Mouse (Mus musculus) embryonic facial prominence, embryonic 14.5 days (tissue): ENCODE results near the gene Prss12. TPM values are rescaled to one million over a fixed set of nuclear protein-coding genes. Genes with fewer than 3 reads are reported as not detected.

Experiments
- ATAC-seq: fragments of 200-750 bp; cut with Nextera tagmentation; 2 replicates; pipeline ENCODE4 v1.8.0; 2017; ENCODE audit warnings: low read depth, moderate number of reproducible peaks, moderate TSS enrichment
- DNase-seq: peaks from one replicate; pipeline ENCODE4 v3.0.0-alpha.2; 2015; ENCODE audit warnings: low spot score
- H3K27ac ChIP-seq: fragments of 300-500 bp; sonication (generic); replicated peaks from 2 replicates; pipeline ENCODE4 v1.5.1; 2014; ENCODE audit warnings: low read depth, mild to moderate bottlenecking, low read length, moderate library complexity
- H3K27me3 ChIP-seq: fragments of 300-500 bp; sonication (generic); replicated peaks from 2 replicates; pipeline ENCODE4 v1.6.1; 2014; ENCODE audit warnings: low read length; ENCODE audit not compliant: control insufficient read depth, insufficient read depth
- H3K36me3 ChIP-seq: fragments of 300-500 bp; sonication (generic); 2 replicates; pipeline ENCODE4 v1.6.1; 2014; ENCODE audit warnings: low read length, mixed read lengths; ENCODE audit not compliant: control insufficient read depth, insufficient read depth
- H3K4me1 ChIP-seq: fragments of 300-500 bp; sonication (generic); 2 replicates; pipeline ENCODE4 v1.6.1; 2014; ENCODE audit warnings: antibody characterized with exemption, low read length; ENCODE audit not compliant: control insufficient read depth, insufficient read depth
- H3K4me2 ChIP-seq: fragments of 300-500 bp; sonication (generic); 2 replicates; pipeline ENCODE4 v1.6.1; 2014; ENCODE audit warnings: low read depth, mild to moderate bottlenecking, low read length, moderate library complexity, mixed read lengths
- H3K4me3 ChIP-seq: fragments of 300-500 bp; sonication (generic); 2 replicates; pipeline ENCODE4 v1.5.1; 2014; ENCODE audit warnings: low read depth, mild to moderate bottlenecking, low read length
- H3K9ac ChIP-seq: fragments of 300-500 bp; sonication (generic); 2 replicates; pipeline ENCODE4 v1.6.1; 2014; ENCODE audit warnings: low read depth, mild to moderate bottlenecking, low read length, moderate library complexity, mixed read lengths
- H3K9me3 ChIP-seq: fragments of 300-500 bp; sonication (generic); 2 replicates; pipeline ENCODE4 v1.6.1; 2016; ENCODE audit warnings: low read length; ENCODE audit not compliant: control insufficient read depth
- WGBS: fragments of 180-500 bp; shearing (Covaris S2); extraction: QIAGEN DNeasy Blood & Tissue Kit; methylation state at CpG from one replicate; pipeline ENCODE4 v1.1.7; 2014; 5-methylcytosine and 5-hydroxymethylcytosine counted together
- polyA plus RNA-seq: library from polyadenylated mRNA; unstranded; fragments of >200 nt; fragmentation: Nextera tagmentation; extraction: Ambion mirVana; gene quantifications from 2 replicates; pipeline ENCODE4 v1.2.1, GENCODE M21; 2014

Prss12 gene
- polyA plus RNA-seq, 1 experiment from 2014 or later, result 27.9 TPM

DNA sequence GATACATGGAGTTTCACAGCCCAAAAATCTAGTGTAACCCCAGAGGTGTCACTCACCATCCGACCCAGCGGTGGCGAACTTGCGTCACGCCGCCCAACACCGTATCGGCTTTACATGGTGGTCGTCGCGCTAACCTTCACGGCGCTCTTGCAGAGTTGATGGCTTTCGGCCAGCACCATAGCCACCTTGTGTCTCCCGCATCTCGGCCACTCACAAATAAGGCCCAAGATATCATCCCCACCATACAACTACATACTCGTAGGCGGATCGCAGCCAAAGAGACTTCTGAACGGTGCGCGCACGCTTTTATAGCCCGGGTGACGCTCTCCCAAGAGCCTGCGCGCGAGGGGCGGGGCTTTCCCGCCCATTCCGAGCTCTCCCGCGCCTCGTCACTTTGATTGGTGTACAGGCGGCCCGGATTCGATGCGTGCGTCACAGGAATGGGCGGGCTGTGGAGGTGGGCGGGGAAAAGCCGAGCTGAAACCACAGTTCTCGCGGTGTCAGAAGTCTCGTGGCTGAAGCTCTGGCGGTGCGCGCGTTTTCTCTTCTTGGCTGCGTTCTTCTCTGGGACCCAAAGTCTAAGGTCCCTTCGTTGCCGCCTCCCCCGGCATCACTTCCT is 61.5 kb downstream of the Prss12 start:
- Histone ChIP-seq H3K9me3 (no peaks in the 10 kb centered on the region), H3K36me3 (peaks cover 12% of the 10 kb centered on the region), H3K4me2 (peak overlapping the region; percentile 69), H3K27me3 (no peaks in the 10 kb centered on the region), H3K9ac (peak overlapping the region; percentile 96), H3K4me3 (peak overlapping the region; percentile 85), H3K4me1 (peaks cover 10% of the 10 kb centered on the region; the same call in 1 of the 2 replicates), H3K27ac (peak overlapping the region; percentile 100)
- ATAC-seq (peak; percentile 97), DNase-seq (peak; percentile 99)
- WGBS, result under 1% methylated on average over 50 of the region's 53 CpGs

DNA sequence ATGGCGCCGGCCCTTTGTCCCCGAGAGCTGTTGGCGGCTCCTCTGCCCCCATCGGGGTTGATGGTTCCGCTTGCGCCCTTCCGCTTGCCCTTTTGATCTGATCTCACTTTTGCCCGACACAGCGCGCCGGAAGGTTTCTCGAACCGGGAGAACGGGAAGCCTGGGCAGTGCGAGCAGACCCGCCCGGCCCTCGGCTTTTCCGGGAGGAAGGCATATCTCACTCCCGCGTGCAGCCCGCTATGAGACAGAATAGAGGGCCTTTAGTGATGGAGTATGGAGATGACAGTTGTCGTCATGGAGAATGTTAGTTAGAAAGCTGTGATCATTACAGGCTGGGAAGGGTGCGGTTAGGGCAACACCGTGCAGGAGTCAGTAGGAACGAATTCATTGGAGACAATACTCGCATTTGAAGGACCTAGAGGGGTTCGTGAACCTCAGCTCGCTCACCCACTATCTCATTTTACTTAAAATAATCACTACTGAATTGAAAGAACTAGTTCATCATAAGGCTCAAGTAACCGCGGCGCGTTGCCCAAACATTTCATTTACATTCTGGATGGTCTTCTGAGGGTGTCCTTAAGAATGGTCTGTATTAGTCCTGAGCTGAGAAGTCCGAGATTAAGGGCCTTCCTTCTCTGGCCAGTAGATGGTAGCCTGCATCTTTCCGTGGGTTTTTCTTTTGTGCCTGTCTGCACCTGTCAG is 62.1 kb downstream of the Prss12 start:
- Histone ChIP-seq H3K4me1 (peaks cover 10% of the 10 kb centered on the region; the same call in 1 of the 2 replicates), H3K36me3 (peaks cover 12% of the 10 kb centered on the region), H3K4me2 (peak overlapping the region; percentile 62), H3K9me3 (no peaks in the 10 kb centered on the region), H3K9ac (peak overlapping the region; percentile 96), H3K27ac (peak overlapping the region; percentile 100), H3K4me3 (peak overlapping the region; percentile 85), H3K27me3 (no peaks in the 10 kb centered on the region)
- ATAC-seq (peak; percentile 63), DNase-seq (peak; percentile 63)
- under 1% methylated on average over 36 of the region's 36 CpGs for WGBS

- DNase-seq (no peak), ATAC-seq (no peak)
These were observed 65.1 kb downstream of the Prss12 start for GRCm38 (mm10) chr3:123511818-123512217.

DNA sequence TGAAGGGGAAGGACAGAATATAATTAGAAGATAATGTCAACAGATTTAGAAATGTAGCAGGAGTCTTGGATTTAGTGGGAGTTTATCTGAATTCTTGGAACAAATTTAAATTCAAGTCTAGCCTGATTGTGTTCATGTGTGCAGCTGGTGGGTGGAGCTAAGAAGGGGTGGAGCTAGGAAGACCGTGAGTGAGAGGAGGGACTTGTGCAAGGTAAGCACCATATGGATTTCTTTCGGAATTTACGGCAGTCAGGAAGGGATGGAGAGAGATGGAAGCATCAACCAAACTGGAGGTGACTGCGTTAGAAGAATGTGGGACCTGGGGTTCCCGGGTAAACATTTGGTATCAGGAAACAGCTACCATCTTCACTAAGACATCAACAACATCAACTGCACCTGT is 68.2 kb downstream of the Prss12 start:
- no peak for ATAC-seq
- Histone ChIP-seq H3K27ac (no peak overlapping the region), H3K27me3 (no peaks in the 10 kb centered on the region), H3K4me1 (peaks cover 1% of the 10 kb centered on the region; the same call in 1 of the 2 replicates), H3K9me3 (no peaks in the 10 kb centered on the region), H3K36me3 (no peaks in the 10 kb centered on the region), H3K9ac (no peak overlapping the region), H3K4me2 (no peak overlapping the region), H3K4me3 (no peak overlapping the region)
- DNase-seq, result no peak
- 51% methylated on average over 5 of the region's 5 CpGs for WGBS

More at GRCm38 (mm10) chr3:123511818-123512217, 65.1 kb downstream of the Prss12 start:
- Histone ChIP-seq H3K4me2 (no peak overlapping the region), H3K4me1 (peaks cover 10% of the 10 kb centered on the region; the same call in 1 of the 2 replicates), H3K9me3 (no peaks in the 10 kb centered on the region), H3K27me3 (no peaks in the 10 kb centered on the region), H3K9ac (no peak overlapping the region), H3K4me3 (no peak overlapping the region), H3K27ac (no peak overlapping the region), H3K36me3 (peaks cover 6% of the 10 kb centered on the region)
- 76% methylated on average over 4 of the region's 4 CpGs for WGBS

- no peaks in the 10 kb centered on the region for H3K27me3 ChIP-seq
- DNase-seq, result peak; percentile 76
- H3K4me3 ChIP-seq, result no peak overlapping the region
- ATAC-seq, result no peak
- H3K36me3 ChIP-seq, result no peaks in the 10 kb centered on the region
- H3K4me2 ChIP-seq, result no peak overlapping the region
- H3K9ac ChIP-seq, result no peak overlapping the region
- no peaks in the 10 kb centered on the region for H3K4me1 ChIP-seq
- no peaks in the 10 kb centered on the region for H3K9me3 ChIP-seq
- 17% methylated on average over 5 of the region's 5 CpGs for WGBS
- no peak overlapping the region for H3K27ac ChIP-seq
These were observed 69.1 kb downstream of the Prss12 start for GRCm38 (mm10) chr3:123515600-123516359.

- DNase-seq (peak; percentile 68), ATAC-seq (peak; percentile 51)
- no peak overlapping the region for H3K9ac ChIP-seq
- H3K36me3 ChIP-seq, result no peaks in the 10 kb centered on the region
- H3K9me3 ChIP-seq, result no peaks in the 10 kb centered on the region
- no peak overlapping the region for H3K4me2 ChIP-seq
- no peak overlapping the region for H3K27ac ChIP-seq
- H3K27me3 ChIP-seq, result no peaks in the 10 kb centered on the region
- H3K4me1 ChIP-seq, result no peaks in the 10 kb centered on the region
- whole genome bisulfite sequencing, result 25% methylated on average over 4 of the region's 4 CpGs
- no peak overlapping the region for H3K4me3 ChIP-seq
These were observed 70.1 kb downstream of the Prss12 start for GRCm38 (mm10) chr3:123516784-123517183.

- Histone ChIP-seq H3K36me3 (no peaks in the 10 kb centered on the region), H3K4me3 (no peak overlapping the region), H3K4me1 (no peaks in the 10 kb centered on the region), H3K9me3 (no peaks in the 10 kb centered on the region), H3K9ac (no peak overlapping the region), H3K4me2 (no peak overlapping the region), H3K27ac (no peak overlapping the region), H3K27me3 (no peaks in the 10 kb centered on the region)
- no peak for ATAC-seq
- WGBS, result 69% methylated on average over 11 of the region's 11 CpGs
- no peak for DNase-seq
These were observed 79.8 kb downstream of the Prss12 start for GRCm38 (mm10) chr3:123526313-123527067.
